ENCODE assay signal across 18 mouse cellular contexts in the genomic region with DNA sequence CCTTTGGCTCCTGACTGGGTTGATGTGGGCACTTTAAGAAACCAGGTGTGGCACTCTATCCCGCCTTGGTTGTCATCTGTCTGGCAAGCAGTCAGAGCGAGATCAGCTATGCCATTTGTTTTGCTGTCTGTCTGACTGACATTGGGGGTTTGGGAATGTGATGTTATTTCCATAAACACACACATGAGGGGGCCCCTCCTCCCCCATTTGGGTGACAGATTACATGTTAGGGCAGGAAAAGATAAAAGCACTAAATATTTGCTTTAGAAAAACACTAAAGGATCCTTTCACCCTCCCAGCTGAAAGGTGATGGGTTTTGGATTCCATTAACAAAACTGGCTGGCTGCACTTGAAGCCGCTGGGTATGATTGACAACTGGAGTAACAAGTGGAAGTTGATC.
"Had no signal": no experiment of that assay in that cellular context is flagged by ENCODE, and none has a peak within 500 bp of the region (broad histone marks: within the 10 kb centered on the region; RNA-seq: fewer than 3 reads in every experiment).

No protein-coding gene starts in this region.

- H3K4me1 ChIP-seq: hindbrain, embryonic 15.5 days had no signal

- H3K27ac ChIP-seq: heart, embryonic 10.5 days; hindbrain, embryonic 13.5 days; hindbrain, embryonic 15.5 days; hindbrain, postnatal 0 days; kidney, embryonic 15.5 days; kidney, postnatal 0 days; left cerebral cortex, adult 2 months; limb, embryonic 10.5 days; liver, embryonic 14.5 days had no signal

- H3K4me2 ChIP-seq: heart, embryonic 12.5 days; hindbrain, embryonic 13.5 days; hindbrain, embryonic 15.5 days; kidney, embryonic 15.5 days; limb, embryonic 12.5 days; liver, embryonic 11.5 days had no signal

- H3K36me3 ChIP-seq: heart, embryonic 10.5 days; heart, embryonic 12.5 days; hindbrain, embryonic 13.5 days; hindbrain, embryonic 15.5 days; kidney, embryonic 15.5 days had no signal

- H3K9me3 ChIP-seq: heart, embryonic 10.5 days; heart, embryonic 12.5 days; hindbrain, embryonic 13.5 days; hindbrain, embryonic 15.5 days; kidney, embryonic 15.5 days; limb, embryonic 10.5 days; limb, embryonic 12.5 days had no signal

- H3K4me3 ChIP-seq: heart, embryonic 10.5 days; heart, embryonic 12.5 days; hindbrain, embryonic 13.5 days; hindbrain, embryonic 15.5 days; kidney, embryonic 15.5 days; left cerebral cortex, adult 2 months; limb, embryonic 10.5 days; limb, embryonic 12.5 days had no signal

- H3K9ac ChIP-seq: heart, embryonic 12.5 days; hindbrain, embryonic 13.5 days; hindbrain, embryonic 15.5 days; kidney, embryonic 15.5 days; limb, embryonic 12.5 days; liver, embryonic 14.5 days had no signal

- ATAC-seq: hindbrain, postnatal 0 days; intestine, embryonic 16.5 days had no signal

- H3K27me3 ChIP-seq: heart, embryonic 12.5 days; hindbrain, embryonic 15.5 days; kidney, embryonic 15.5 days; limb, embryonic 12.5 days had no signal

- DNase-seq: gastrocnemius, postnatal 14 days; gastrocnemius, postnatal 36 days; heart, postnatal 36 days; layer of hippocampus, adult 9-11 months; liver had no signal
